Mouse (Mus musculus) left cerebral cortex, adult 2 months (tissue): Measurements from ENCODE around the gene Nectin3. TPM values are rescaled to one million over a fixed set of nuclear protein-coding genes. Genes with fewer than 3 reads are reported as not detected.

Source experiments
- DNase-seq, 2 experiments: peaks; one replicate each; pipeline ENCODE4 v3.0.0; 2021 to 2022; ENCODE audit warnings: low spot score in 2 of 2, mixed read lengths in 1 of 2; ENCODE audit errors: extremely low spot score in 1 of 2
- H3K27ac ChIP-seq: fragments of 200-600 bp; 2 replicates; pipeline ENCODE4 v1.8.1; 2022
- H3K4me3 ChIP-seq: fragments of 200-600 bp; 2 replicates; pipeline ENCODE4 v1.8.1; 2022
- CTCF ChIP-seq: fragments of 200-600 bp; IDR thresholded peaks from 2 replicates; pipeline ENCODE4 v1.8.1; 2022; ENCODE audit warnings: antibody characterized with exemption, mild to moderate bottlenecking, moderate library complexity
- intact Hi-C: fragments of 180-260 bp; cut with DNase I; formaldehyde crosslinking; loops from one replicate; pipeline ENCODE4 v1.15.1; 2025
- total RNA-seq, 2 experiments: library from RNA; stranded (reverse); gene quantifications; 2 replicates each; pipeline ENCODE4 v1.2.3; 2021

The Nectin3 gene
- total RNA-seq, 2 experiments from 2014 or later = 51.2 to 63.8 TPM

- no peak for DNase-seq
Measured at GRCm38 (mm10) chr16:46356663-46357062, 141.7 kb downstream of the Nectin3 start.

More at GRCm38 (mm10) chr16:46356663-46357062, 141.7 kb downstream of the Nectin3 start:
- TF ChIP-seq CTCF = no peak
- Histone ChIP-seq H3K27ac (no peak overlapping the region), H3K4me3 (no peak overlapping the region)
- intact Hi-C loops = no loop called here
